Mouse (Mus musculus) limb, embryonic 14.5 days (tissue): ENCODE results near the gene Ush1c. TPM values are rescaled to one million over a fixed set of nuclear protein-coding genes. Genes with fewer than 3 reads are reported as not detected.

Source experiments
- ATAC-seq: fragments of 200-750 bp; cut with Nextera tagmentation; 2 replicates; pipeline ENCODE4 v1.8.0; 2017; ENCODE audit warnings: low read depth, moderate number of reproducible peaks, moderate TSS enrichment; ENCODE audit not compliant: low FRiP score
- DNase-seq: peaks from one replicate; pipeline ENCODE4 v3.0.0-alpha.2; 2015; ENCODE audit warnings: low spot score
- H3K27ac ChIP-seq: fragments of 300-500 bp; sonication (generic); replicated peaks from 2 replicates; pipeline ENCODE4 v1.5.1; 2014; ENCODE audit warnings: low read depth, mild to moderate bottlenecking, low read length, moderate library complexity, mixed read lengths
- H3K27me3 ChIP-seq: fragments of 300-500 bp; sonication (generic); 2 replicates; pipeline ENCODE4 v1.6.1; 2014; ENCODE audit warnings: low read length, mixed read lengths; ENCODE audit not compliant: control insufficient read depth, insufficient read depth
- H3K36me3 ChIP-seq: fragments of 300-500 bp; sonication (generic); 2 replicates; pipeline ENCODE4 v1.6.1; 2014; ENCODE audit warnings: mild to moderate bottlenecking, low read length, moderate library complexity, mixed read lengths; ENCODE audit not compliant: control insufficient read depth, insufficient read depth
- H3K4me1 ChIP-seq: fragments of 300-500 bp; sonication (generic); 2 replicates; pipeline ENCODE4 v1.6.1; 2014; ENCODE audit warnings: antibody characterized with exemption, low read length, mixed read lengths; ENCODE audit not compliant: control insufficient read depth, insufficient read depth
- H3K4me2 ChIP-seq: fragments of 300-500 bp; sonication (generic); replicated peaks from 2 replicates; pipeline ENCODE4 v1.6.1; 2014; ENCODE audit warnings: low read depth, mild to moderate bottlenecking, low read length, moderate library complexity; ENCODE audit not compliant: severe bottlenecking
- H3K4me3 ChIP-seq: fragments of 300-500 bp; sonication (generic); replicated peaks from 2 replicates; pipeline ENCODE4 v1.5.1; 2014; ENCODE audit warnings: low read length
- H3K9ac ChIP-seq: fragments of 300-500 bp; sonication (generic); 2 replicates; pipeline ENCODE4 v1.6.1; 2014; ENCODE audit warnings: mild to moderate bottlenecking, low read depth, low read length, moderate library complexity; ENCODE audit not compliant: severe bottlenecking
- H3K9me3 ChIP-seq: fragments of 300-500 bp; sonication (generic); 2 replicates; pipeline ENCODE4 v1.6.1; 2016; ENCODE audit warnings: low read length; ENCODE audit not compliant: control insufficient read depth
- POLR2A ChIP-seq: fragments of 200-500 bp; IDR thresholded peaks from 2 replicates; pipeline ENCODE4 v1.8.0; 2012; ENCODE audit warnings: inconsistent platforms, mild to moderate bottlenecking, moderate library complexity, borderline replicate concordance; ENCODE audit not compliant: insufficient read depth, insufficient read length; ENCODE audit errors: extremely low read depth
- WGBS: fragments of 180-500 bp; shearing (Covaris S2); extraction: QIAGEN DNeasy Blood & Tissue Kit; methylation state at CpG from one replicate; pipeline ENCODE4 v1.1.7; 2014; 5-methylcytosine and 5-hydroxymethylcytosine counted together
- polyA plus RNA-seq, 2 experiments: library from polyadenylated mRNA; depleted of rRNA in 1 of 2; stranded (reverse) in 1 of 2; unstranded in 1 of 2; fragments of >200 nt; fragmentation: Nextera tagmentation in 1 of 2; extraction: Ambion mirVana in 1 of 2; gene quantifications; 2 replicates each; pipeline versions ENCODE4 v1.2.1 to v1.2.3; 2012 to 2014

Gene Ush1c
- polyA plus RNA-seq, 2 experiments: 0.18 to 0.19 TPM

- 91% methylated on average over 7 of the region's 7 CpGs for WGBS
- TF ChIP-seq POLR2A: no peak
- H3K9ac ChIP-seq: no peak overlapping the region
- H3K36me3 ChIP-seq: no peaks in the 10 kb centered on the region
- no peaks in the 10 kb centered on the region for H3K4me1 ChIP-seq
- DNase-seq (no peak), ATAC-seq (no peak)
- H3K4me3 ChIP-seq: no peak overlapping the region
- H3K4me2 ChIP-seq: no peak overlapping the region
- H3K27me3 ChIP-seq: no peaks in the 10 kb centered on the region
- H3K27ac ChIP-seq: no peak overlapping the region
- H3K9me3 ChIP-seq: no peaks in the 10 kb centered on the region
These were observed 70.4 kb downstream of the Ush1c start for GRCm38 (mm10) chr7:46167901-46168300.

GRCm38 (mm10) chr7:46165876-46166275 is 72.4 kb downstream of the Ush1c start:
- Histone ChIP-seq H3K27ac (no peak overlapping the region), H3K36me3 (no peaks in the 10 kb centered on the region), H3K27me3 (no peaks in the 10 kb centered on the region), H3K4me3 (no peak overlapping the region), H3K4me2 (no peak overlapping the region), H3K9ac (no peak overlapping the region), H3K9me3 (no peaks in the 10 kb centered on the region), H3K4me1 (no peaks in the 10 kb centered on the region)
- no peak for ATAC-seq
- no peak for DNase-seq
- no peak for TF ChIP-seq POLR2A
- WGBS: 93% methylated on average over 11 of the region's 11 CpGs

GRCm38 (mm10) chr7:46162731-46163130 is 75.6 kb downstream of the Ush1c start:
- H3K27ac ChIP-seq: no peak overlapping the region
- no peaks in the 10 kb centered on the region for H3K36me3 ChIP-seq
- no peak for TF ChIP-seq POLR2A
- 80% methylated on average over 5 of the region's 5 CpGs for WGBS
- H3K4me3 ChIP-seq: no peak overlapping the region
- no peaks in the 10 kb centered on the region for H3K27me3 ChIP-seq
- ATAC-seq (no peak), DNase-seq (no peak)
- H3K9ac ChIP-seq: no peak overlapping the region
- no peaks in the 10 kb centered on the region for H3K4me1 ChIP-seq
- H3K9me3 ChIP-seq: no peaks in the 10 kb centered on the region
- H3K4me2 ChIP-seq: no peak overlapping the region

GRCm38 (mm10) chr7:46162132-46162727 is 76.1 kb downstream of the Ush1c start:
- DNase-seq (no peak), ATAC-seq (no peak)
- no peak overlapping the region for H3K4me3 ChIP-seq
- H3K36me3 ChIP-seq: no peaks in the 10 kb centered on the region
- no peaks in the 10 kb centered on the region for H3K4me1 ChIP-seq
- H3K4me2 ChIP-seq: no peak overlapping the region
- WGBS: 66% methylated on average over 11 of the region's 11 CpGs
- H3K9me3 ChIP-seq: no peaks in the 10 kb centered on the region
- H3K27me3 ChIP-seq: no peaks in the 10 kb centered on the region
- no peak overlapping the region for H3K9ac ChIP-seq
- no peak for TF ChIP-seq POLR2A
- H3K27ac ChIP-seq: no peak overlapping the region

- H3K4me1 ChIP-seq: no peaks in the 10 kb centered on the region
- no peak for TF ChIP-seq POLR2A
- 47% methylated on average over 3 of the region's 3 CpGs for WGBS
- no peaks in the 10 kb centered on the region for H3K9me3 ChIP-seq
- H3K36me3 ChIP-seq: no peaks in the 10 kb centered on the region
- no peak overlapping the region for H3K4me2 ChIP-seq
- no peak overlapping the region for H3K9ac ChIP-seq
- H3K27ac ChIP-seq: no peak overlapping the region
- DNase-seq: no peak
- no peak for ATAC-seq
- no peak overlapping the region for H3K4me3 ChIP-seq
- no peaks in the 10 kb centered on the region for H3K27me3 ChIP-seq
These were observed 76.7 kb downstream of the Ush1c start for GRCm38 (mm10) chr7:46161615-46162014.
